Mouse (Mus musculus) lung, postnatal 36 days (tissue): ENCODE data around the gene Plin2.

Source experiments
- DNase-seq: peaks from one replicate; pipeline ENCODE4 v3.0.0; 2022; ENCODE audit warnings: mixed read lengths

Plin2 gene

GRCm38 (mm10) chr4:86669780-86670201, at the start of gene Plin2:
Plin2 (minus strand) TSS chr4:86670060.
- DNase-seq: peak; percentile 89

- no peak for DNase-seq
Measured at GRCm38 (mm10) chr4:86718878-86719577, 49.2 kb upstream of the Plin2 start.

- DNase-seq: peak; percentile 42
Measured at GRCm38 (mm10) chr4:86717176-86717575, 47.3 kb upstream of the Plin2 start.

GRCm38 (mm10) chr4:86715341-86715740, 45.5 kb upstream of the Plin2 start:
- DNase-seq: peak; percentile 34

GRCm38 (mm10) chr4:86713518-86713917, 43.7 kb upstream of the Plin2 start:
- DNase-seq: no peak

GRCm38 (mm10) chr4:86712751-86713195, 42.9 kb upstream of the Plin2 start:
- peak; percentile 60 for DNase-seq

- DNase-seq: no peak
Measured at GRCm38 (mm10) chr4:86710666-86711215, 40.9 kb upstream of the Plin2 start.

- no peak for DNase-seq
Measured at GRCm38 (mm10) chr4:86710034-86710650, 40.3 kb upstream of the Plin2 start.

GRCm38 (mm10) chr4:86708801-86709200, 38.9 kb upstream of the Plin2 start:
- DNase-seq: no peak

GRCm38 (mm10) chr4:86699161-86699865, 29.5 kb upstream of the Plin2 start:
- DNase-seq: no peak

- peak; percentile 56 for DNase-seq
Measured at GRCm38 (mm10) chr4:86696890-86697289, 27.0 kb upstream of the Plin2 start.

GRCm38 (mm10) chr4:86695081-86695480, 25.2 kb upstream of the Plin2 start:
- DNase-seq: peak; percentile 82

GRCm38 (mm10) chr4:86692931-86693330, 23.1 kb upstream of the Plin2 start:
- no peak for DNase-seq

GRCm38 (mm10) chr4:86691290-86691689, 21.4 kb upstream of the Plin2 start:
- DNase-seq: no peak

- no peak for DNase-seq
Measured at GRCm38 (mm10) chr4:86690768-86691167, 20.9 kb upstream of the Plin2 start.

- peak; percentile 88 for DNase-seq
Measured at GRCm38 (mm10) chr4:86690194-86690593, 20.3 kb upstream of the Plin2 start.

GRCm38 (mm10) chr4:86689056-86689735, 19.3 kb upstream of the Plin2 start:
- peak; percentile 64 for DNase-seq

- DNase-seq: peak; percentile 31
Measured at GRCm38 (mm10) chr4:86686564-86686963, 16.7 kb upstream of the Plin2 start.

- peak; percentile 32 for DNase-seq
Measured at GRCm38 (mm10) chr4:86686009-86686366, 16.1 kb upstream of the Plin2 start.

- no peak for DNase-seq
Measured at GRCm38 (mm10) chr4:86685231-86686008, 15.6 kb upstream of the Plin2 start.

- DNase-seq: no peak
Measured at GRCm38 (mm10) chr4:86684806-86685205, 14.9 kb upstream of the Plin2 start.

GRCm38 (mm10) chr4:86683746-86684145, 13.9 kb upstream of the Plin2 start:
- DNase-seq: no peak
